Mouse (Mus musculus): ENCODE data around the gene Msantd3. TPM values are rescaled to one million over a fixed set of nuclear protein-coding genes. Genes with fewer than 3 reads are reported as not detected.

The Msantd3 gene
- 24.5 TPM for polyA plus RNA-seq (2012; fragmentation: generic; extraction: Trizol)

- TF ChIP-seq CEBPB (IDR thresholded peaks at IDR 0.05; ENCODE audit: insufficient read depth, poor library complexity, severe bottlenecking) = no peak
- peak; percentile 31 for TF ChIP-seq POLR2A (IDR thresholded peaks at IDR 0.05; ENCODE audit: insufficient read length, low read depth)
- peaks cover 42% of the 10 kb centered on the region for H3K79me2 ChIP-seq (ENCODE audit: control insufficient read depth, insufficient read depth)
- H3K27me3 ChIP-seq (ENCODE audit: control insufficient read depth, insufficient read depth, insufficient read length) = no peaks in the 10 kb centered on the region
- no peaks in the 10 kb centered on the region for H3K36me3 ChIP-seq (ENCODE audit: control insufficient read depth, insufficient read depth)
- H3K4me3 ChIP-seq = peak within 1 kb of the TSS; percentile 44
- peak within 1 kb of the TSS; percentile 97 for H3K4me2 ChIP-seq (ENCODE audit: low read depth)
- H3ac ChIP-seq (ENCODE audit: control insufficient read depth, insufficient read length) = peak within 1 kb of the TSS; percentile 92
Measured at GRCm38 (mm10) chr4:48539841-48540575, at the start of gene Msantd3. TSS of gene Msantd3 (plus strand) at chr4:48539935.

- Histone ChIP-seq H3K27me3 (ENCODE audit: control insufficient read depth, insufficient read depth, insufficient read length) (no peaks in the 10 kb centered on the region), H3K4me3 (no peak overlapping the region), H3ac (ENCODE audit: control insufficient read depth, insufficient read length) (no peak overlapping the region), H3K4me2 (ENCODE audit: low read depth) (no peak overlapping the region), H3K79me2 (ENCODE audit: control insufficient read depth, insufficient read depth) (no peaks in the 10 kb centered on the region), H3K36me3 (ENCODE audit: control insufficient read depth, insufficient read depth) (no peaks in the 10 kb centered on the region)
- TF ChIP-seq REST (IDR thresholded peaks at IDR 0.05; ENCODE audit: insufficient read depth, insufficient read length) (no peak), SRF (IDR thresholded peaks at IDR 0.05; ENCODE audit: control insufficient read depth, insufficient read length, low read depth) (no peak), POLR2A (IDR thresholded peaks at IDR 0.05; ENCODE audit: insufficient read length, low read depth) (no peak), TCF3 (IDR thresholded peaks at IDR 0.05; ENCODE audit: insufficient read length, low read depth) (no peak), POLR2AphosphoS2 (IDR thresholded peaks at IDR 0.05; ENCODE audit: insufficient read length, low read depth) (no peak), USF1 (IDR thresholded peaks at IDR 0.05; ENCODE audit: low read depth) (no peak), E2F4 (IDR thresholded peaks at IDR 0.05; ENCODE audit: insufficient read depth) (no peak), MYOD1 (IDR thresholded peaks at IDR 0.05; ENCODE audit: control insufficient read depth in 1 of 3, insufficient read length in 2 of 3, low read depth in 2 of 3) (no peak), MYOG (IDR thresholded peaks at IDR 0.05; ENCODE audit: control insufficient read depth in 1 of 3, insufficient read depth in 1 of 3, insufficient read length in 2 of 3, low read depth in 2 of 3) (no peak), TCF12 (IDR thresholded peaks at IDR 0.05; ENCODE audit: insufficient read depth, poor library complexity, severe bottlenecking) (no peak), CEBPB (IDR thresholded peaks at IDR 0.05; ENCODE audit: insufficient read depth, poor library complexity, severe bottlenecking) (no peak), MAX (IDR thresholded peaks at IDR 0.05; ENCODE audit: low read depth) (no peak)
Measured at GRCm38 (mm10) chr4:48491290-48491743, 48.4 kb upstream of the Msantd3 start.

GRCm38 (mm10) chr4:48492510-48492909, 47.2 kb upstream of the Msantd3 start:
- Histone ChIP-seq H3K4me3 (no peak overlapping the region), H3K79me2 (ENCODE audit: control insufficient read depth, insufficient read depth) (no peaks in the 10 kb centered on the region), H3K4me2 (ENCODE audit: low read depth) (no peak overlapping the region), H3K27me3 (ENCODE audit: control insufficient read depth, insufficient read depth, insufficient read length) (no peaks in the 10 kb centered on the region), H3K36me3 (ENCODE audit: control insufficient read depth, insufficient read depth) (no peaks in the 10 kb centered on the region), H3ac (ENCODE audit: control insufficient read depth, insufficient read length) (no peak overlapping the region)
- TF ChIP-seq SRF (IDR thresholded peaks at IDR 0.05; ENCODE audit: control insufficient read depth, insufficient read length, low read depth) (no peak), POLR2AphosphoS2 (IDR thresholded peaks at IDR 0.05; ENCODE audit: insufficient read length, low read depth) (no peak), CEBPB (IDR thresholded peaks at IDR 0.05; ENCODE audit: insufficient read depth, poor library complexity, severe bottlenecking) (no peak), USF1 (IDR thresholded peaks at IDR 0.05; ENCODE audit: low read depth) (no peak), TCF3 (IDR thresholded peaks at IDR 0.05; ENCODE audit: insufficient read length, low read depth) (no peak), E2F4 (IDR thresholded peaks at IDR 0.05; ENCODE audit: insufficient read depth) (no peak), MYOG (IDR thresholded peaks at IDR 0.05; ENCODE audit: control insufficient read depth in 1 of 3, insufficient read depth in 1 of 3, insufficient read length in 2 of 3, low read depth in 2 of 3) (no peak), TCF12 (IDR thresholded peaks at IDR 0.05; ENCODE audit: insufficient read depth, poor library complexity, severe bottlenecking) (no peak), REST (IDR thresholded peaks at IDR 0.05; ENCODE audit: insufficient read depth, insufficient read length) (no peak), MYOD1 (IDR thresholded peaks at IDR 0.05; ENCODE audit: control insufficient read depth in 1 of 3, insufficient read length in 2 of 3, low read depth in 2 of 3) (no peak), MAX (IDR thresholded peaks at IDR 0.05; ENCODE audit: low read depth) (no peak), POLR2A (IDR thresholded peaks at IDR 0.05; ENCODE audit: insufficient read length, low read depth) (no peak)

- no peaks in the 10 kb centered on the region for H3K36me3 ChIP-seq (ENCODE audit: control insufficient read depth, insufficient read depth)
- TF ChIP-seq REST (IDR thresholded peaks at IDR 0.05; ENCODE audit: insufficient read depth, insufficient read length) (no peak), MYOD1 (IDR thresholded peaks at IDR 0.05; ENCODE audit: control insufficient read depth in 1 of 3, insufficient read length in 2 of 3, low read depth in 2 of 3) (no peak), POLR2AphosphoS2 (IDR thresholded peaks at IDR 0.05; ENCODE audit: insufficient read length, low read depth) (no peak), CEBPB (IDR thresholded peaks at IDR 0.05; ENCODE audit: insufficient read depth, poor library complexity, severe bottlenecking) (no peak)
- H3K4me2 ChIP-seq (ENCODE audit: low read depth) = no peak overlapping the region
- H3ac ChIP-seq (ENCODE audit: control insufficient read depth, insufficient read length) = no peak overlapping the region
- H3K4me3 ChIP-seq = no peak overlapping the region
- no peaks in the 10 kb centered on the region for H3K79me2 ChIP-seq (ENCODE audit: control insufficient read depth, insufficient read depth)
- H3K27me3 ChIP-seq (ENCODE audit: control insufficient read depth, insufficient read depth, insufficient read length) = no peaks in the 10 kb centered on the region
Measured at GRCm38 (mm10) chr4:48510861-48511260, 28.9 kb upstream of the Msantd3 start.

GRCm38 (mm10) chr4:48529559-48529958, 10.2 kb upstream of the Msantd3 start:
- Histone ChIP-seq H3ac (ENCODE audit: control insufficient read depth, insufficient read length) (no peak overlapping the region), H3K27me3 (ENCODE audit: control insufficient read depth, insufficient read depth, insufficient read length) (no peaks in the 10 kb centered on the region), H3K4me2 (ENCODE audit: low read depth) (no peak overlapping the region), H3K79me2 (ENCODE audit: control insufficient read depth, insufficient read depth) (no peaks in the 10 kb centered on the region), H3K4me3 (no peak overlapping the region), H3K36me3 (ENCODE audit: control insufficient read depth, insufficient read depth) (no peaks in the 10 kb centered on the region)
- no peak for TF ChIP-seq TCF3 (IDR thresholded peaks at IDR 0.05; ENCODE audit: insufficient read length, low read depth)
- TF ChIP-seq POLR2A (IDR thresholded peaks at IDR 0.05; ENCODE audit: insufficient read length, low read depth) = no peak
- TF ChIP-seq POLR2AphosphoS2 (IDR thresholded peaks at IDR 0.05; ENCODE audit: insufficient read length, low read depth) = no peak
- TF ChIP-seq MAX (IDR thresholded peaks at IDR 0.05; ENCODE audit: low read depth) = no peak
- no peak for TF ChIP-seq USF1 (IDR thresholded peaks at IDR 0.05; ENCODE audit: low read depth)
- no peak for TF ChIP-seq CEBPB (IDR thresholded peaks at IDR 0.05; ENCODE audit: insufficient read depth, poor library complexity, severe bottlenecking)
- no peak for TF ChIP-seq E2F4 (IDR thresholded peaks at IDR 0.05; ENCODE audit: insufficient read depth)
- TF ChIP-seq SRF (IDR thresholded peaks at IDR 0.05; ENCODE audit: control insufficient read depth, insufficient read length, low read depth) = no peak
- no peak for TF ChIP-seq REST (IDR thresholded peaks at IDR 0.05; ENCODE audit: insufficient read depth, insufficient read length)
- TF ChIP-seq MYOD1 (IDR thresholded peaks at IDR 0.05; ENCODE audit: control insufficient read depth in 1 of 3, insufficient read length in 2 of 3, low read depth in 2 of 3) = no peak

Data from myocyte (in vitro differentiated cells).